Mouse (Mus musculus) liver, adult 2 months (tissue): ENCODE data around the gene Itgb3bp.

Experiments
- CTCF ChIP-seq: fragments of 200-500 bp; IDR thresholded peaks from 2 replicates; pipeline ENCODE4 v1.5.1; 2011; ENCODE audit warnings: low read depth, low read length, control low read depth
- POLR2A ChIP-seq: fragments of 200-500 bp; IDR thresholded peaks from 2 replicates; pipeline ENCODE4 v1.6.1; 2011; ENCODE audit warnings: low read length, control low read depth; ENCODE audit not compliant: insufficient read depth; ENCODE audit errors: extremely low read depth

- TF ChIP-seq CTCF: no peak
- TF ChIP-seq POLR2A: no peak
Measured at GRCm38 (mm10) chr4:99931240-99931580, 1.6 kb upstream of the Itgb3bp start.
